Mouse (Mus musculus) hindbrain, embryonic 13.5 days (tissue): ENCODE data around the gene Il17rc. TPM values are rescaled to one million over a fixed set of nuclear protein-coding genes. Genes with fewer than 3 reads are reported as not detected.
A peak's percentile ranks its signal among the peaks of the same experiment; 100 is the strongest.

Experiments used
- ATAC-seq: fragments of 200-750 bp; cut with Nextera tagmentation; 2 replicates; pipeline ENCODE4 v1.8.0; 2017; ENCODE audit warnings: moderate TSS enrichment; ENCODE audit not compliant: low FRiP score
- H3K27ac ChIP-seq: fragments of 300-500 bp; sonication (generic); 2 replicates; pipeline ENCODE4 v1.5.1; 2015; ENCODE audit warnings: inconsistent platforms, mild to moderate bottlenecking, moderate library complexity
- H3K27me3 ChIP-seq: fragments of 300-500 bp; sonication (generic); 2 replicates; pipeline ENCODE4 v1.6.1; 2015; ENCODE audit warnings: mild to moderate bottlenecking, inconsistent platforms
- H3K36me3 ChIP-seq: fragments of 300-500 bp; sonication (generic); 2 replicates; pipeline ENCODE4 v1.6.1; 2015; ENCODE audit warnings: mild to moderate bottlenecking, inconsistent platforms
- H3K4me1 ChIP-seq: fragments of 300-500 bp; sonication (generic); replicated peaks from 2 replicates; pipeline ENCODE4 v1.6.1; 2015; ENCODE audit warnings: inconsistent platforms
- H3K4me2 ChIP-seq: fragments of 300-500 bp; sonication (generic); 2 replicates; pipeline ENCODE4 v1.6.1; 2015; ENCODE audit warnings: inconsistent platforms, mild to moderate bottlenecking, moderate library complexity
- H3K4me3 ChIP-seq: fragments of 300-500 bp; sonication (generic); 2 replicates; pipeline ENCODE4 v1.5.1; 2015; ENCODE audit warnings: mild to moderate bottlenecking, inconsistent platforms
- H3K9ac ChIP-seq: fragments of 300-500 bp; sonication (generic); 2 replicates; pipeline ENCODE4 v1.6.1; 2015; ENCODE audit warnings: mild to moderate bottlenecking, inconsistent platforms
- H3K9me3 ChIP-seq: fragments of 300-500 bp; sonication (generic); 2 replicates; pipeline ENCODE4 v1.6.1; 2016; ENCODE audit warnings: inconsistent platforms
- WGBS: fragments of 180-500 bp; shearing (Covaris S2); methylation state at CpG from one replicate; pipeline ENCODE4 v1.1.7; 2015; 5-methylcytosine and 5-hydroxymethylcytosine counted together
- polyA plus RNA-seq: library from polyadenylated mRNA; unstranded; fragments of >200 nt; fragmentation: Nextera tagmentation; extraction: Ambion mirVana; gene quantifications from 2 replicates; pipeline ENCODE4 v1.2.1, GENCODE M21; 2015

Il17rc gene
- polyA plus RNA-seq, 1 experiment from 2014 or later = 2.0 TPM

GRCm38 (mm10) chr6:113507130-113507529, 35.9 kb downstream of the Il17rc start:
- no peaks in the 10 kb centered on the region for H3K27me3 ChIP-seq
- no peak for ATAC-seq

GRCm38 (mm10) chr6:113508272-113508946, 37.2 kb downstream of the Il17rc start:
- Histone ChIP-seq H3K4me3 (no peak overlapping the region), H3K27ac (no peak overlapping the region), H3K27me3 (no peaks in the 10 kb centered on the region), H3K9me3 (no peaks in the 10 kb centered on the region), H3K4me1 (no peaks in the 10 kb centered on the region; the same call in 1 of the 2 replicates), H3K36me3 (peaks cover 20% of the 10 kb centered on the region), H3K9ac (no peak overlapping the region), H3K4me2 (no peak overlapping the region)
- 66% methylated on average over 7 of the region's 7 CpGs for WGBS
- no peak for ATAC-seq

More at GRCm38 (mm10) chr6:113507130-113507529, 35.9 kb downstream of the Il17rc start:
- Histone ChIP-seq H3K4me3 (no peak overlapping the region), H3K4me1 (no peaks in the 10 kb centered on the region; the same call in 1 of the 2 replicates), H3K36me3 (peaks cover 8% of the 10 kb centered on the region; the same call in 1 of the 2 replicates), H3K4me2 (no peak overlapping the region), H3K27ac (no peak overlapping the region), H3K9me3 (no peaks in the 10 kb centered on the region), H3K9ac (no peak overlapping the region)

- H3K9ac ChIP-seq = no peak overlapping the region
- H3K36me3 ChIP-seq = peaks cover 25% of the 10 kb centered on the region
- no peaks in the 10 kb centered on the region; the same call in 1 of the 2 replicates for H3K4me1 ChIP-seq
- H3K4me2 ChIP-seq = no peak overlapping the region
- no peak overlapping the region for H3K4me3 ChIP-seq
- 57% methylated on average over 5 of the region's 5 CpGs for WGBS
- no peak overlapping the region for H3K27ac ChIP-seq
- no peak for ATAC-seq
- no peaks in the 10 kb centered on the region for H3K27me3 ChIP-seq
- H3K9me3 ChIP-seq = no peaks in the 10 kb centered on the region
Measured at GRCm38 (mm10) chr6:113508947-113509280, 37.7 kb downstream of the Il17rc start.

GRCm38 (mm10) chr6:113513944-113514343, 42.7 kb downstream of the Il17rc start:
- no peak for ATAC-seq
- 90% methylated on average over 6 of the region's 6 CpGs for WGBS
- Histone ChIP-seq H3K9me3 (no peaks in the 10 kb centered on the region), H3K4me2 (no peak overlapping the region), H3K36me3 (peaks cover 76% of the 10 kb centered on the region), H3K4me3 (no peak overlapping the region), H3K4me1 (no peaks in the 10 kb centered on the region), H3K27me3 (no peaks in the 10 kb centered on the region), H3K9ac (no peak overlapping the region), H3K27ac (no peak overlapping the region)

- WGBS = over 99% methylated on average over 3 of the region's 3 CpGs
- no peak overlapping the region for H3K27ac ChIP-seq
- no peak overlapping the region for H3K9ac ChIP-seq
- no peak overlapping the region for H3K4me3 ChIP-seq
- ATAC-seq = no peak
- H3K27me3 ChIP-seq = no peaks in the 10 kb centered on the region
- no peaks in the 10 kb centered on the region for H3K9me3 ChIP-seq
- H3K4me1 ChIP-seq = no peaks in the 10 kb centered on the region
- H3K36me3 ChIP-seq = peaks cover 82% of the 10 kb centered on the region
- no peak overlapping the region for H3K4me2 ChIP-seq
Measured at GRCm38 (mm10) chr6:113514600-113514999, 43.4 kb downstream of the Il17rc start.

- no peaks in the 10 kb centered on the region for H3K4me1 ChIP-seq
- no peak for ATAC-seq
- H3K27ac ChIP-seq = no peak overlapping the region
- WGBS = 97% methylated on average over 8 of the region's 8 CpGs
- H3K4me3 ChIP-seq = no peak overlapping the region
- no peaks in the 10 kb centered on the region for H3K9me3 ChIP-seq
- no peak overlapping the region for H3K4me2 ChIP-seq
- no peaks in the 10 kb centered on the region for H3K27me3 ChIP-seq
- H3K9ac ChIP-seq = no peak overlapping the region
- H3K36me3 ChIP-seq = peaks cover 99% of the 10 kb centered on the region
Measured at GRCm38 (mm10) chr6:113517434-113518080, 46.3 kb downstream of the Il17rc start.

- H3K9ac ChIP-seq = no peak overlapping the region
- ATAC-seq = no peak
- WGBS = 89% methylated on average over 1 of the region's 1 CpGs
- no peak overlapping the region for H3K27ac ChIP-seq
- no peaks in the 10 kb centered on the region for H3K27me3 ChIP-seq
- H3K4me3 ChIP-seq = no peak overlapping the region
- no peak overlapping the region for H3K4me2 ChIP-seq
- no peaks in the 10 kb centered on the region for H3K9me3 ChIP-seq
- H3K36me3 ChIP-seq = peaks cover 83% of the 10 kb centered on the region
- no peaks in the 10 kb centered on the region for H3K4me1 ChIP-seq
Measured at GRCm38 (mm10) chr6:113522310-113522709, 51.1 kb downstream of the Il17rc start.

- Histone ChIP-seq H3K9me3 (no peaks in the 10 kb centered on the region), H3K4me1 (no peaks in the 10 kb centered on the region), H3K36me3 (peaks cover 77% of the 10 kb centered on the region), H3K4me3 (no peak overlapping the region), H3K4me2 (no peak overlapping the region), H3K27ac (no peak overlapping the region), H3K27me3 (no peaks in the 10 kb centered on the region), H3K9ac (no peak overlapping the region)
- WGBS = 92% methylated on average over 8 of the region's 8 CpGs
- no peak for ATAC-seq
Measured at GRCm38 (mm10) chr6:113523420-113523819, 52.2 kb downstream of the Il17rc start.

- peak within 1 kb of the TSS; percentile 90 for H3K4me3 ChIP-seq
- peak within 1 kb of the TSS; percentile 78 for H3K27ac ChIP-seq
- ATAC-seq = peak; percentile 89
- peak within 1 kb of the TSS; percentile 91 for H3K9ac ChIP-seq
- H3K27me3 ChIP-seq = no peaks in the 10 kb centered on the region
- no peaks in the 10 kb centered on the region for H3K9me3 ChIP-seq
- 1% methylated on average over 47 of the region's 47 CpGs for WGBS
- H3K4me2 ChIP-seq = peak within 1 kb of the TSS; percentile 82
- peaks cover 25% of the 10 kb centered on the region for H3K4me1 ChIP-seq
- H3K36me3 ChIP-seq = peaks cover 11% of the 10 kb centered on the region
Measured at GRCm38 (mm10) chr6:113530932-113531839, 60.0 kb downstream of the Il17rc start, which contains the start of the genes Emc3 and Fancd2. Emc3 (minus strand) TSS chr6:113531652. Fancd2 (plus strand) TSS chr6:113531682.

GRCm38 (mm10) chr6:113531840-113532404, 60.7 kb downstream of the Il17rc start:
- ATAC-seq = no peak
- WGBS = 10% methylated on average over 7 of the region's 7 CpGs

More at GRCm38 (mm10) chr6:113531840-113532404, 60.7 kb downstream of the Il17rc start:
- no peaks in the 10 kb centered on the region for H3K27me3 ChIP-seq
- H3K4me1 ChIP-seq = peaks cover 25% of the 10 kb centered on the region
- peak overlapping the region; percentile 91 for H3K9ac ChIP-seq
- no peaks in the 10 kb centered on the region for H3K9me3 ChIP-seq
- H3K36me3 ChIP-seq = peaks cover 10% of the 10 kb centered on the region; the same call in 1 of the 2 replicates
- no peak overlapping the region for H3K27ac ChIP-seq
- H3K4me3 ChIP-seq = peak overlapping the region; percentile 90
- H3K4me2 ChIP-seq = peak overlapping the region; percentile 82
